Mouse (Mus musculus) thymus, postnatal 4 days (tissue): Measurements from ENCODE around the gene Acrv1.
A peak's percentile ranks its signal among the peaks of the same experiment; 100 is the strongest.
"Not testable (repeated sequence)": the region's sequence is repeated elsewhere in the genome, so short reads cannot be mapped to it uniquely, and the experiment has no call there.

Experiments used
- DNase-seq: peaks from one replicate; pipeline ENCODE4 v3.0.0; 2021

Gene Acrv1

DNA sequence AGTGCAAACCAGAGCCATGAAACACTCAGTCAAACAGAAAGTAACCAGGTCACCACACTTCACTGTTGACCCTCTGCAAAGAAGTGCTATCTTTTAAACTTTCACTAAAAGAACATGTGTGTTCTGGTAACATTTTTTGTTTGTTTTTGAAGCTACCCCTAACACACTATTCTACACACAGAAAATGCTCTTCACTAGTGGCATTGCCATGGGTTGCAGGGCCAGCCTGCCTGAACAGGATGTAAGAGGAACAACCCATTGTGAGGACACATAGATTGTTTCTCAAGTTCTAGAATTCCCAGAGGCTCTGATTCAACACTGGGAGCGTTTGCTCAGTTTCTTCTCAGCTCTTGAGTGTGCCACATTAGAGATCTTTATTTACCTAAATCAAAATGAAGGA lies at the start of gene Acrv1:
Gene Acrv1, plus strand, starts transcription at position 301 of the 400 bp plus-strand sequence.
- no peak for DNase-seq

DNA sequence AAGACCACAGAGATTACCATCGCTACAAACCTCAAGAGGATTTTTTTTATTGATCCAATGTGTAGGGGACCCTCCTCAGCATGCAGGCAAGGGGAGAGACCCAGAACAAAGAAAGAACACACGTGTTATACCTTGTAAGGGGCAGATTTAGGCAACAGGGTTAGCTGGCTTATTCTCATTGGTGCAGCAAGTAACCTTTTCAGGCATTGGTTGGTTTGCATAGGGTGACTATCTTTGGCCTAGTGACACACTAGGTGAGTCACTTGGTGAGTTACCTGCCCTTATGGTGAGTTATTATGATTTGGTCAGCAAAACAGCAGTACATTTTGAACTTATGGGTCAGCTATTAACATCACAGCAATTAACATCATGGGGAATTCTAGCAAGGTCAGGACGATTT lies 49.7 kb upstream of the Acrv1 start, which contains the start of gene A630095E13Rik:
Gene A630095E13Rik, minus strand, starts transcription at position 101 of the 400 bp plus-strand sequence.
- DNase-seq = not testable (repeated sequence)

DNA sequence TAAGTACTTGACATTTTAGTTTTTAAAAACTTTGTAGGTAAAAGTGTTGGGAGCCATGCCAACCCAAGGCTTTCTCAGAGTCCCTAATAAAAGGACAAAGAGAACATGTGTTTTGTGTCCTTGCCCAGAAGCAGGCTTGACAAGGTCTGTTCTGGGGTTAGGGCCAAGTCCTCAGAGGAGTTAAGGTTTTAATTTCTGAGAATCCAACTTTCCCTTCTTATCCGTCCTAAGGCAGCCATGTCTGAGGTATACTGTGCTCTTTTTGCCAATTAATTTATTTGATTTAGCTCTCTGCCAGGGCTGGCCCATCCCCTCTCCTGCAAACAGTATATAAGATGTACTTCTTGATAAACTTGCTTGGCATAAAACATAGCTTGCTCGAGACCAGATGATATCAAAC lies 11.6 kb upstream of the Acrv1 start:
- DNase-seq = no peak

DNA sequence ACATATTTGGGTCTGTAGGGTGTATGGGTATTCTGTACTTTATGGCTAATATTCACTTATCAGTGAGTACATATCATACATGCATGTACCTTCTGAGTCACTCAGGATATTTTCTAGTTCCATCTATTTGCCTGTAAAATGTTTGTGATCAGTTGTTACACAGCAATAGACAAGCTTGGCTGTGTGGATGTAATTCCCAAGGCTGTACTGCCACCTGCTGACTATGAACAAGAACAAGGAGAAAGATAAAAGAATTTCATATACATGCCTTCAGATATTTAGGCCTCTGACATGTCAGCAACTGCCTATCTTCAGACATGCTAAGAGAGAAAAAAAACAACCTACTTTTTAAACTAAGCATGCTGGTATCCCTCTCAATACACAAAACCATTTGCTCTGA lies 5.7 kb upstream of the Acrv1 start:
- DNase-seq = no peak

DNA sequence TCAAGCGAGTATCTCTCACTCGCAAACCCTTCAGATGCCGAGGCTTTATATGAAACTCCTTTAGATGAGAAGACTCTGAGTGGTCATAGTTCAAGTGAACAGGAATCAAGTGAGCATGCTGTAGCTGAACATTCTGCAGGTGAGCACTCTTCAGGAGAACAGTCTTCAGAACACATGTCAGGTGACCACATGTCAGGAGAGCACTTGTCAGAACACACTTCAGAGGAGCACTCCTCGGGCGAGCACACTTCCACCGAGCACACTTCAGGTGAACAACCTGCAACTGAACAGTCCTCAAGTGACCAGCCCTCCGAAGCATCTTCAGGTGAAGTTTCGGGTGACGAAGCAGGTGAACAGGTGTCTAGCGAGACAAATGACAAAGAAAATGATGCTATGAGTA lies 1.3 kb downstream of the Acrv1 start:
- DNase-seq = no peak

DNA sequence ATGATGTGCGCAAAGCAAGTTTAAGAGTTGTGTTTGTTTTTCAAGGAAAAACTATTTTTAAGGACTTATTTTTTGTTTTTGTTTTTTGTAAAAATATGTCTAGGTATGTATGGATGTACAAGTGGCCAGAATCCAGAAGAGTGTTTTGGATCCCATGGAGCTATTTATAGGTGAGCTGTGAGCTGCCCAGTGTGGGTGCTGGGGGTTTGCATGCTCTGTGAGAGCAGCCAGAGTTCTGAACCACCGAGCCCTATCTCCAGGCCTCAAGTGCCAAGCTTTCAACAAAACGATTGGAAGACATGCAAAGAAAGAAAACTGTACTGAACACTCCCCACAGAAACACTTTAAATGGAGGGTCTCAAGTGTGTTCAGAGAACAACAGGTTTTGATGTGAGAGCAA lies 12.9 kb downstream of the Acrv1 start:
- DNase-seq = no peak

DNA sequence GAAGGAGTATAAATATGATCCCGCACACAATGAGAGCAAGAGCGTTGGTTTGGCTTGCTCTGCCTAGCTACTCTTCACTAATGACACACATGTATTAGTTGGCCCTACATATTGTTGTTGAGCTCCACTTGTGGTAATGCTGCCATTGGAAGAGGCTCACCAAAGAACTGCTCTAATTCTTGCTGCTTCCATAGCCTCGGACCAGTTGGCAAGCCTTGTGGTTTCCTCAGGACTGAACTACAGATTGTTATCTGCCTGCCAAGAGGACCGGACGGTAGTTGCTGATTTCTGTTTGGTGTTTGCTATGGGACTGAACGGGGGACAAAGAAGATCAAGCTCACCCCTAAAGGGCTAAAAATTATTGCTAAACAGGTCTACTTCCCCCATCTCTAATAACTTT lies 14.3 kb downstream of the Acrv1 start:
- DNase-seq = no peak

DNA sequence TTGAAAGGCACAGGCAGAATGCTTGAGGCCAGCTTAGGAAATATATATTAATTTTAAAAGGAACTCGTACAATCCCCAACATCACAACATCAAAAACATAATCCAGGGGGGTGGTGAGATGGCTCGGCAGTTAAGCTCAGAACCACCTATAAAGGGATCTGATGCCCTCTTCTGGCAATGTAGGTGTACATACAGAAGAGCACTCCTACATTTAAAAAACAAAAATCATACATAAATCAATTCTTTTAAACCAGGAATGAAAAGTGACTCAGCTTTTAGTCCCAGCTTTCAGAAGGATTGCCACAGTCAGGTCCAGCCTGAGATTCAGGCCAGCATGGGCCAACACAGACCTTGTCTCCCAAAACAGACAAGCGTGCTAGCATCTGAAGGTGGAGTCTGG lies 23.6 kb downstream of the Acrv1 start:
- DNase-seq = no peak

DNA sequence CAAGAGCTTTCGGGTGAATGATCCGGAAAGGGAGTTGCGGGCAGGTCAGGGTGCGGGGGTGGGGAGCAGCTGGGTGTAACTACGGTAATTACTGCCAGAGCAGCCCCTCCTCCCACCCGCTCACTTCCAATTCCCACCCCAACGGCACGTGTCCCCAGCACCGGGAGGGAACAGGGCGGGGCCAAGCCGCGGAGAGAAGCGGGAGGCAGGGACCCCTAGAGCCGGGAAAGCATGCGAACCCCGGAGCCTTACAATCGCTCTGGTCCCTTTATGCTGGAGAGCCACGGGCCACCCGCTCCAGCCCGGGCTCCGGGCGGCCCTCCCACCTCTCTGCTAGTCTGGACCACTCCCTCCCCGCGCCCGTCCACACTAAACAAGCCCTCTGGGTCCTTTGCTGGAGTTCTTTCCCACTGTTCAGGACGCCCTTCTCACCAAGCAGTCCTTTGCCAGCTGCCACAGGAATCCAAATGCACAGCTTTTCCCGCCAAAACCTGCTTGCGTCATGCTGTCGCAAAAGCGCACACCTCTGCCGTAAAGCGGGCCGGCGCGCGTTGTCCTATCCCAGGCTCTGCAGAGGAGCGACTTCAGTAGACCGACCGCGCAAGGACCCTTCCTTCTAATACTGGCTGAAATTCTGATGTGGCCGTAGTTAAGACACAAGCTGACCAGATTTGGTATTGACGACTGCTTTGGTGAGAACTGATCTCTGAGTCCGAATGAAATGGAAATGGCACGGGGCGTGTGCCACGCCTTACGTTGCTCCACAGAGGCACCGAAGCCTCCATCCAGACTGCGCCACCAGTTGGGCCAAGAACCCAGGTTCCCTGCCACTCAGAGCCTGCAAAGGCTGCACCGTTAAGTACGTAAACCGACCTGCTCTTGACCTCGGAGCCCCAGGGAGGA lies 33.4 kb downstream of the Acrv1 start:
- DNase-seq = peak; percentile 91

DNA sequence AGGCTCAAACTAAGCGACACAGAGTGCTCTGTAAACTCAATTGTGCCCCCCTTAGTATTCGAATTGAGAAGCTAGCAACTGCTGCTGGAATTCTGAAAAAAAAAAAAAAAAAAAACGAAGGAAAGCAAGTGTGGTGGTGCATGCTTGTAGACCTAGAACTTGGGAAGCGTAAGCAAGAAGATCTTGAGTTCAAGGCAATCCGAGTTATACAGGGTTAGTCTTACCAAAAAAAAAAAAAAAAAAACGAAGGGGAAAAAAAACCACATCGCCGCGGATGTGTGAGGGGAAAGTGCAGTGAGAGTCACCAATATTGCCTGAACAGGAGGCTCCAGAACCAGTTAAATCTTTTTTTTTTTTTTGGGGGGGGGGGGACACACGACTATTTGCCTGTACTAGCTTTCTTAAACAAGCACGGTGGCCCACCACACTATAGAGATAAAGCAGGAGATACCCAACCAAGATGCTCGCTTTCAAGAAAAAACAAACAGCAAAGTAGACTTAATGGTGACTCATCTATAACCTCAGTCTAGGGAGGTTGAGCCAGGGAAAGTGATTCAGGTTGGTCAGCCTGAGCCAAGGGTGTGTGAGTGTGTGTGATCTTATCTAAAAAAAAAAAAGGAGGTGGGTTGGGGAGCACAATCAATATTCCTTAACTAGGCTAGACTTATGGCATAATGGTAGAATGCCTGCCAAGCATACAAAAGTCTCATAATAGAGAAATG lies 34.2 kb downstream of the Acrv1 start, which contains the start of gene Chek1:
Gene Chek1, minus strand, starts transcription at position 32 of the 722 bp plus-strand sequence.
- DNase-seq = no peak
